Mouse (Mus musculus): Measurements from ENCODE around the gene Tpbg. TPM values are rescaled to one million over a fixed set of nuclear protein-coding genes. Genes with fewer than 3 reads are reported as not detected.
A peak's percentile ranks its signal among the peaks of the same experiment; 100 is the strongest.
"Not testable (repeated sequence)": the region's sequence is repeated elsewhere in the genome, so short reads cannot be mapped to it uniquely, and the experiment has no call there.

The Tpbg gene
- 15.3 and 20.2 TPM in 2 replicates for polyA plus RNA-seq (2014; fragmentation: Nextera tagmentation; extraction: Ambion mirVana)

DNA sequence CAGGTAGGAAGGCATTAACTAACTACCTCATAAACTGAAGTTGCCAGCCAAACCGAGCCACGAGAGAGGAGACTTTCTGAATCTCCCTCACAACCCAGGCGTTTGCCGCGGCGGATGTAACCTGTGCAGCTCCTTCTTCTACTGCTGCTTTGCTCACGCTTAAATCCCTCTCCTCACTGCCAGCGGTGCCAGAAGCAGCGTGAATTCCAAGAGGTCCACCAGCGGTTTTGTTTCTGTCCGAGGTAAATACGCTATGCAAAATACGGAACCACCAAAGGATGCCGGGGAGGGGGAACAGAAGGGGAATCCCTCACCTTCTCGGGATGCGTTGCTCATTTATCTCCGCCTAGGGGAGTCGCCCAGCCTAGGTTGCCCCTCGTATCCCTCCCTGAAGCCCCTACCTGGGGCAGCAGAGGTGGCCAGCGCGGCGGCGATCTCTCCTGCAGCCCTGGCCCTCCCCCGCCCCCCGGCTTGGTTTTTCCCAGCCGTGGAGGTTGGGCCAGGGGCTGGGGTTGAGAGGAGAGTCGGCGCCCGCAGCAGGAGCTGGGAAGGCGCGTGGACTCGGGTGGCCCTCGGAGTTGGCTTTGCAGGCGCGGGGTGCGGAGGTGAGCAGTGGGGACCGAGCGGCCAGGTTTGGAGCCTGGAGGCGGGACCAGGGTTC lies at the start of gene Tpbg:
TSS of gene Tpbg (plus strand) at position 30 of the 661 bp plus-strand sequence.
- peak; percentile 80 for ATAC-seq (ENCODE audit: low FRiP score, low TSS enrichment)
- H3K9ac ChIP-seq (replicated peaks; ENCODE audit: low read length), result peak within 1 kb of the TSS; percentile 52
- peak; percentile 83 for DNase-seq
- H3K4me2 ChIP-seq (ENCODE audit: low read length), result peak within 1 kb of the TSS; percentile 99
- WGBS, result 0% methylated on average over 39 of the region's 39 CpGs
- H3K27ac ChIP-seq (replicated peaks; ENCODE audit: low read depth, low read length), result peak within 1 kb of the TSS; percentile 42
- H3K4me1 ChIP-seq (ENCODE audit: control insufficient read depth, insufficient read depth, low read length), result peaks cover 11% of the 10 kb centered on the region; the same call in 1 of the 2 replicates
- H3K27me3 ChIP-seq (ENCODE audit: control insufficient read depth, insufficient read depth, low read length), result no peaks in the 10 kb centered on the region; the same call in 1 of the 2 replicates
- peak within 1 kb of the TSS; percentile 63 for H3K4me3 ChIP-seq (replicated peaks; ENCODE audit: low read depth, low read length)
- no peaks in the 10 kb centered on the region for H3K36me3 ChIP-seq (ENCODE audit: control insufficient read depth, insufficient read depth, low read length)
- H3K9me3 ChIP-seq (ENCODE audit: control insufficient read depth, low read length), result no peaks in the 10 kb centered on the region

DNA sequence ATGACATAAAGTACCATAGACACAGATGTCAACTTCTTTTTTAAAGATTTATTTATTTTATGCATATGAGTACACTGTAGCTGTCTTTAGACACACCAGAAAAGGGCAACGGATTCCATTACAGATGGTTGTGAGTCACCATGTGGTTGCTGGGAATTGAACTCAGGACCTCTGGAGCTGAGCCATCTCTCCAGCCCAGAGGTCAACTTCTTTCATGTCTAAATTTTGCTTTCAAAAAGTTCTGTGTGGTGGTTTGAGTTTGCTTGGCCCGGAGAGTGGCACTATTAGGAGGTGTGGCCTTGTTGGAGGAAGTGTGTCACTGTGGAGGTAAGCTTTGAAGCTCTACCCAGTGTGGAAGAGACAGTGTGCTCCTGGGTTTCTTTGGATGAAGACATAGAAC lies 40.2 kb upstream of the Tpbg start:
- not testable (repeated sequence) for H3K9ac ChIP-seq (replicated peaks; ENCODE audit: low read length); H3K4me1 ChIP-seq (ENCODE audit: control insufficient read depth, insufficient read depth, low read length); ATAC-seq (ENCODE audit: low FRiP score, low TSS enrichment); H3K9me3 ChIP-seq (ENCODE audit: control insufficient read depth, low read length); DNase-seq; H3K27me3 ChIP-seq (ENCODE audit: control insufficient read depth, insufficient read depth, low read length); H3K4me3 ChIP-seq (replicated peaks; ENCODE audit: low read depth, low read length); H3K36me3 ChIP-seq (ENCODE audit: control insufficient read depth, insufficient read depth, low read length); H3K4me2 ChIP-seq (ENCODE audit: low read length); H3K27ac ChIP-seq (replicated peaks; ENCODE audit: low read depth, low read length)
- WGBS, result 82% methylated on average over 2 of the region's 2 CpGs

DNA sequence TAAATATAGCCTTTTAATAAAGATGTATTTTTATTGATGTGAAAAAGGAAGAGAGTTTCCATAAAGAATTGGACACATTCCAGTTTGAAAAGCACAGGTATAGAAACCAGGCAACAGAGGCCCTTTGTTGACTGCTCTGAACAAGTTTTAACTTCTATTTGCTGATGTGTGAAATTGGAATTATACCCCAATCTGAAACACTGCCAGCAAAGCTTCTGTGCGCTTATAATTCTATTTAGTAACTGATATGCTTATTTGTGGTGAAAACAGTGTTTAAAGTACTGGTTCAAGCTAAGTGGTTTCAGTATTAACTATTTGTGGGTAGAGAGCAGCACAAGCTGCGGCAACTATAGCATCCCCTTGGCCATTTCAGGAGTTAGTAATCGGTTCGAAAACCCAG lies 39.6 kb upstream of the Tpbg start:
- ATAC-seq (ENCODE audit: low FRiP score, low TSS enrichment) (0 out of 2 replicates have a peak, but pooled peaks have one; percentile 31), DNase-seq (peak; percentile 57)
- Histone ChIP-seq H3K4me1 (ENCODE audit: control insufficient read depth, insufficient read depth, low read length) (0 out of 2 replicates have a peak, but pooled peaks cover 3% of the 10 kb centered on the region), H3K27ac (replicated peaks; ENCODE audit: low read depth, low read length) (no peak overlapping the region), H3K36me3 (ENCODE audit: control insufficient read depth, insufficient read depth, low read length) (no peaks in the 10 kb centered on the region), H3K9me3 (ENCODE audit: control insufficient read depth, low read length) (no peaks in the 10 kb centered on the region), H3K4me3 (replicated peaks; ENCODE audit: low read depth, low read length) (no peak overlapping the region), H3K4me2 (ENCODE audit: low read length) (no peak overlapping the region), H3K9ac (replicated peaks; ENCODE audit: low read length) (no peak overlapping the region), H3K27me3 (ENCODE audit: control insufficient read depth, insufficient read depth, low read length) (no peaks in the 10 kb centered on the region)
- 61% methylated on average over 4 of the region's 4 CpGs for WGBS

DNA sequence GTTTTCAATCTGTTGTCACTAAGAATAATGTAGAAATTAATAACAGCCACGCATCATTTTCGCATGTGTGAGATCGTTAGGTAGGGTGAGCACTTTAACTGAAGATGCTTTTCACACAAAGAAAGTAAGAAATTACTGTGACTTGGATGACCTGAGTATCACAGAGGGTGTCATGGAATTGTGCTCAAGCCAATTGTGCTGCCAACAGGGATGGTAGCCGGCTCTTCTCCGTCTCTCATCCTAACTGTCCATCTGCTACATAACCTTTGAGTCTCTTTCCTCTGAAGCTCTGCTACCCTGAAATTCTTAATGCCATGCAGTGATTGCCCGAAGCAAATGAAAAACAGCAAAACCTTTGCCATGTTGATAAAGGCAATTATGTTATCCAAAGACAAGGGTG lies 35.8 kb upstream of the Tpbg start:
- WGBS, result 87% methylated on average over 6 of the region's 6 CpGs
- DNase-seq (no peak), ATAC-seq (ENCODE audit: low FRiP score, low TSS enrichment) (no peak)
- Histone ChIP-seq H3K27me3 (ENCODE audit: control insufficient read depth, insufficient read depth, low read length) (no peaks in the 10 kb centered on the region), H3K27ac (replicated peaks; ENCODE audit: low read depth, low read length) (no peak overlapping the region), H3K36me3 (ENCODE audit: control insufficient read depth, insufficient read depth, low read length) (no peaks in the 10 kb centered on the region), H3K4me3 (replicated peaks; ENCODE audit: low read depth, low read length) (no peak overlapping the region), H3K9ac (replicated peaks; ENCODE audit: low read length) (no peak overlapping the region), H3K4me1 (ENCODE audit: control insufficient read depth, insufficient read depth, low read length) (0 out of 2 replicates have a peak, but pooled peaks cover 3% of the 10 kb centered on the region), H3K4me2 (ENCODE audit: low read length) (no peak overlapping the region), H3K9me3 (ENCODE audit: control insufficient read depth, low read length) (no peaks in the 10 kb centered on the region)

DNA sequence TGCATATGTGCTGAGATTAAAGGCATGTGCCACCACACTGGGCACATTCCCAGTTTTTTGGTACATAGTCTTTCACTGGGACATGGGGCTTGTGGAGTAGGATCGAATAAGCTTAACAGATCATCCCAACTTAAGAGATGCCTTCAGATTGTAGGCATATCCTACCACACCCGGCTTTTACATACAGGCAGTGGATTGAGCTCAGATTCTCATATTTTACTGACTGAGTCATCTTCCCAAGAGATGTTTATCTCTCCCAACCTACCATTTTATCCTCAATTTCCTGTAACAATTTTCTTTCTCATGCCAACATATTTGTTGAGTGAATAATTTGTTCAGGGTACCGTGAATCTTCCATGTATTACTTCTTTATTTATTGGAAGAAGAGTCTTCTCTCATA lies 32.9 kb upstream of the Tpbg start:
- no peaks in the 10 kb centered on the region for H3K36me3 ChIP-seq (ENCODE audit: control insufficient read depth, insufficient read depth, low read length)
- H3K27ac ChIP-seq (replicated peaks; ENCODE audit: low read depth, low read length), result no peak overlapping the region
- no peak overlapping the region for H3K4me2 ChIP-seq (ENCODE audit: low read length)
- H3K9ac ChIP-seq (replicated peaks; ENCODE audit: low read length), result no peak overlapping the region
- H3K4me1 ChIP-seq (ENCODE audit: control insufficient read depth, insufficient read depth, low read length), result no peaks in the 10 kb centered on the region
- 84% methylated on average over 3 of the region's 3 CpGs for WGBS
- H3K27me3 ChIP-seq (ENCODE audit: control insufficient read depth, insufficient read depth, low read length), result no peaks in the 10 kb centered on the region
- H3K9me3 ChIP-seq (ENCODE audit: control insufficient read depth, low read length), result no peaks in the 10 kb centered on the region
- no peak for ATAC-seq (ENCODE audit: low FRiP score, low TSS enrichment)
- DNase-seq, result no peak
- no peak overlapping the region for H3K4me3 ChIP-seq (replicated peaks; ENCODE audit: low read depth, low read length)

DNA sequence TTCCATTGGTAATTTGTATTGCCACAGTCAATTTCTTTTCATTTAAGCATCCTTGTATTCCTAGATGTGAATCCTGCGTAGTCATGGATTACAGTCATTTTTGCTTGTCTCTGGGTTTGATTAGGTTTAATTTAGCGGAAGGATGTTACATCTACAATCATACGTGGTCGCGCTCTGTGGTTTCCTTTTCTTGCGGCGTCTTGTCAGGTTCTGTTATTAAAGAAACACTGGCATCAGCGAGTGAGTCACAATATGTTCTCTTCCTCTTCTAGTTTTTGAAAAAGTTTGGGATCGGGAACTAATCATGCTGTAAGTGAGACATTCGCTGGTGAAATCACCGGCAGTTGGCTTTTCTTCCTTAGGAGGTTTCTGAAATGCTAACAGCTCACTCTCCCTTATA lies 21.4 kb upstream of the Tpbg start:
- H3K4me1 ChIP-seq (ENCODE audit: control insufficient read depth, insufficient read depth, low read length), result no peaks in the 10 kb centered on the region
- H3K4me2 ChIP-seq (ENCODE audit: low read length), result no peak overlapping the region
- H3K4me3 ChIP-seq (replicated peaks; ENCODE audit: low read depth, low read length), result no peak overlapping the region
- H3K9ac ChIP-seq (replicated peaks; ENCODE audit: low read length), result no peak overlapping the region
- 91% methylated on average over 11 of the region's 11 CpGs for WGBS
- no peaks in the 10 kb centered on the region for H3K9me3 ChIP-seq (ENCODE audit: control insufficient read depth, low read length)
- DNase-seq, result no peak
- ATAC-seq (ENCODE audit: low FRiP score, low TSS enrichment), result no peak
- no peak overlapping the region for H3K27ac ChIP-seq (replicated peaks; ENCODE audit: low read depth, low read length)
- H3K27me3 ChIP-seq (ENCODE audit: control insufficient read depth, insufficient read depth, low read length), result no peaks in the 10 kb centered on the region
- no peaks in the 10 kb centered on the region for H3K36me3 ChIP-seq (ENCODE audit: control insufficient read depth, insufficient read depth, low read length)

DNA sequence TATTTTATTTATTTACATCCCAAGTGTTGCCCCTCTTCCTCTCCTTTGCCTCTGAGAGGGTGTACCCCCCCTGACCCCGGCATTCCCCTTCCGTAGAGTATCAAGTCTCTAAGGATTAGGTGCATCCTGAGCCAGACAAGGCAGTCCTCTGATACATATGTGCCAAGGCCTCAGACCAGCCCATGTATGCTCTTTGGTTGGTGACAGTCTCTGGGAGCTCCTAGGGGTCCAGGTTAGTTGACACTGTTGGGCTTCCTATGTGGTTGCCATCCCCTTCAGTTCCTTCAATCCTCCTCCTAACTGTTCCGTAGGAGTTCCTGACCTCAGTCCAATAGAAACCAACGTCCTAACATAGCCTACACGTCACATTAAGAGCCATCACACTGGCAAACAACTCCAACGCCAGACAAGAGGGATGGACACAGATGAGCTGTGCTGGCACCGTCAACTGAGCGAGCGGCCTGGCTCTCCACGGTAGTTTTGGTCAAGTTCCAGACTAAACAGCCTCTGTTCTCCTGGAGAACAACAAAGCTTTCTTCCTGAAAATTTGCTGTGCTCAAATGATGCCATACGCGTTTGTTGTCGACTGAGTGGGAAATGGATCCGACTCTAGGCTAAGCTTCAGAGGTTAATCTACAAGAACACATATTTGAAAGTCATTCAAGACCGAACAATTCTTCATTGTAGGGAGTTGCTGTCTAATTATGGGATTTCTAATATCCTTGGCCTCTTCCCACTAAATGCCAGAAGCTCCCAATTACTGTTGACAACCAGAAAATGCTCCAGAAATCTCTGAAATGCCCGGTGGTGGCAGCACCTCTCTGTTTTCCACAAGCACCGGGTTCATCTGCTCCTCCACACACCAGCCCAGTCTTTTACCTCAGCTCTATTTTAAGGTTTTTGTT lies 6.4 kb upstream of the Tpbg start:
- WGBS, result 82% methylated on average over 17 of the region's 17 CpGs
- Histone ChIP-seq H3K4me1 (ENCODE audit: control insufficient read depth, insufficient read depth, low read length) (no peaks in the 10 kb centered on the region), H3K9me3 (ENCODE audit: control insufficient read depth, low read length) (no peaks in the 10 kb centered on the region), H3K4me2 (ENCODE audit: low read length) (no peak overlapping the region), H3K9ac (replicated peaks; ENCODE audit: low read length) (no peak overlapping the region), H3K4me3 (replicated peaks; ENCODE audit: low read depth, low read length) (no peak overlapping the region), H3K27ac (replicated peaks; ENCODE audit: low read depth, low read length) (no peak overlapping the region), H3K36me3 (ENCODE audit: control insufficient read depth, insufficient read depth, low read length) (no peaks in the 10 kb centered on the region), H3K27me3 (ENCODE audit: control insufficient read depth, insufficient read depth, low read length) (no peaks in the 10 kb centered on the region; the same call in 1 of the 2 replicates)
- ATAC-seq (ENCODE audit: low FRiP score, low TSS enrichment) (no peak), DNase-seq (peak; percentile 17)

DNA sequence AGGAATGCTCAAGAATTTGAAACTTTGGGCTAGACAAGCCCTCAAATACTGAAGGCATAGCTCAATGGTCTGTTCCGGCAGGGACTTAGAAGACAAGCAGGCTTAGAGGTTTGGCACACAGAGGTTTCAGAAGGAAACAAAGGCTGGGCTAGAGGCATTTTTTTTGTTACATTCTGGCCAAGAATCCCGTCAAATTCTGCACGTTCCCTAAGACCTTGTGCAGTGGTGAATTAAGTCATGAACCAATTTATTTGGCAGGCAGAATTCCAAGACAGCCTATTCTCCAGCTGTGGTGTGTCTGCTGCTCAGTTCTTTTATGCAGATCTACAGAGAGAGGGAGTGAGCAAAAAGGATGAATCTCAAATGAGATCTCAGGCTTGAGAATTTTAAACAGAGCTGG lies 2.6 kb upstream of the Tpbg start:
- peaks cover 8% of the 10 kb centered on the region; the same call in 1 of the 2 replicates for H3K4me1 ChIP-seq (ENCODE audit: control insufficient read depth, insufficient read depth, low read length)
- no peak overlapping the region for H3K4me3 ChIP-seq (replicated peaks; ENCODE audit: low read depth, low read length)
- H3K4me2 ChIP-seq (ENCODE audit: low read length), result no peak overlapping the region
- no peak overlapping the region for H3K27ac ChIP-seq (replicated peaks; ENCODE audit: low read depth, low read length)
- 18% methylated on average over 3 of the region's 3 CpGs for WGBS
- H3K27me3 ChIP-seq (ENCODE audit: control insufficient read depth, insufficient read depth, low read length), result no peaks in the 10 kb centered on the region; the same call in 1 of the 2 replicates
- H3K36me3 ChIP-seq (ENCODE audit: control insufficient read depth, insufficient read depth, low read length), result no peaks in the 10 kb centered on the region
- ATAC-seq (ENCODE audit: low FRiP score, low TSS enrichment) (no peak), DNase-seq (no peak)
- H3K9ac ChIP-seq (replicated peaks; ENCODE audit: low read length), result no peak overlapping the region
- no peaks in the 10 kb centered on the region for H3K9me3 ChIP-seq (ENCODE audit: control insufficient read depth, low read length)

Data from midbrain, embryonic 14.5 days (tissue).